Mouse (Mus musculus): ENCODE results near the gene Nptx2. TPM values are rescaled to one million over a fixed set of nuclear protein-coding genes. Genes with fewer than 3 reads are reported as not detected.

Gene Nptx2
- polyA plus RNA-seq (2015; fragmentation: Nextera tagmentation; extraction: Ambion mirVana) = 1.3 and 1.5 TPM in 2 replicates

DNA sequence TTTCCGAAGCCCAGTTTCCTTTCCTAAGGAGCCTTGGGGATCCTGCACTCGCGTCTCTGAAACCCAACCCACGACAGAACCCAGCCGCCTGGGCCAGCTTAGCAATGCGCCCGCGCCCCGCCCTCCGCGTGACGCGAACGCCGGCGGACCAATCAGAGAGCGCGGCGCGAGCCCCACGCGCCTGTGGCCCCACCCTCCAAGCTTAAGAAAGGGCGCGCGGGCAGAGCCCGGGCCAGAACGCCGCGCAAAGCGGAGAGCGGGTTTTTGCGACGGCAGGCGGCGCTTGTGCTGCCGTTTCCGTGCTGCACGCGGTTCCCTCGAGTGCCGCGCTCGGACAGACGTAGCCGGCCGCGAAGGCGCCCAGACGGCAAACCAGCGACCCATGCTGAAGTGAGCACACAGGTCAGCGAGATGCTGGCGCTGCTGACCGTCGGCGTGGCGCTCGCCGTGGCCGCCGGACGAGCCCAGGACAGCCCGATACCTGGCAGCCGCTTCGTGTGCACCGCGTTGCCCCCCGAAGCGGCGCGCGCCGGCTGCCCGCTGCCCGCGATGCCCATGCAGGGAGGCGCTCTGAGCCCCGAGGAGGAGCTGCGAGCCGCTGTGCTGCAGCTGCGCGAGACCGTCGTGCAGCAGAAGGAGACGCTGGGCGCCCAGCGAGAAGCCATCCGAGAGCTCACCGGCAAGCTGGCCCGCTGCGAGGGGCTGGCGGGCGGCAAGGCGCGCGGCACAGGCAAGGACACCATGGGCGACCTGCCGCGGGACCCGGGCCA is at the start of gene Nptx2:
Gene Nptx2, plus strand, starts transcription at position 250 of the 770 bp plus-strand sequence.
- Histone ChIP-seq H3K9me3 (replicated peaks) (no peaks in the 10 kb centered on the region), H3K27me3 (peaks cover 72% of the 10 kb centered on the region), H3K4me1 (peaks cover 27% of the 10 kb centered on the region), H3K4me3 (replicated peaks) (peak within 1 kb of the TSS; percentile 40), H3K4me2 (replicated peaks) (peak within 1 kb of the TSS; percentile 66), H3K9ac (no peak within 1 kb of the TSS), H3K27ac (replicated peaks) (no peak within 1 kb of the TSS), H3K36me3 (no peaks in the 10 kb centered on the region)
- peak; percentile 95 for ATAC-seq (ENCODE audit: insufficient number of reproducible peaks, low FRiP score, low TSS enrichment, low read depth)
- under 1% methylated on average over 99 of the region's 99 CpGs for WGBS

DNA sequence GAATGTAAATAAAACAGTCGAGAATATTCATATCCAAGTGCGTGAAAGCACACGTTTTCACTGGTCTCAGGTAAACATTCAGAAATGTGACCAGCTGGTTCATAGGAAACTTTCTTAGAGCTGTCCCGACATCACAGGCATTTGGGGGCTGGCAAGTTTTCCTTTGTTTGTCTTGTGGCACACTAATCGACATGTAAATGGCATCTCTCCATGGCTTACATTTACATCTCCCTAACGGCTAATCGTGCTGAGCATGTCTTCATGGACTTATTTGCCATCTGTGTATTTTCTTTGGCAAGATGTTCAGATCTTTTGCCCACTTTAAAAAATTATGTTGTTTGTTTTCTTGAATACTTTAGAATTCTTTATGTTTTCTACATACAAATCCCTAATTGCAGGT is 49.2 kb upstream of the Nptx2 start:
- no peaks in the 10 kb centered on the region for H3K36me3 ChIP-seq
- no peak overlapping the region for H3K4me3 ChIP-seq (replicated peaks)
- H3K4me1 ChIP-seq = no peaks in the 10 kb centered on the region
- no peak overlapping the region for H3K4me2 ChIP-seq (replicated peaks)
- H3K27me3 ChIP-seq = no peaks in the 10 kb centered on the region
- 79% methylated on average over 7 of the region's 7 CpGs for WGBS
- no peak overlapping the region for H3K27ac ChIP-seq (replicated peaks)
- no peak overlapping the region for H3K9ac ChIP-seq
- no peak for ATAC-seq (ENCODE audit: insufficient number of reproducible peaks, low FRiP score, low TSS enrichment, low read depth)
- H3K9me3 ChIP-seq (replicated peaks) = no peaks in the 10 kb centered on the region

DNA sequence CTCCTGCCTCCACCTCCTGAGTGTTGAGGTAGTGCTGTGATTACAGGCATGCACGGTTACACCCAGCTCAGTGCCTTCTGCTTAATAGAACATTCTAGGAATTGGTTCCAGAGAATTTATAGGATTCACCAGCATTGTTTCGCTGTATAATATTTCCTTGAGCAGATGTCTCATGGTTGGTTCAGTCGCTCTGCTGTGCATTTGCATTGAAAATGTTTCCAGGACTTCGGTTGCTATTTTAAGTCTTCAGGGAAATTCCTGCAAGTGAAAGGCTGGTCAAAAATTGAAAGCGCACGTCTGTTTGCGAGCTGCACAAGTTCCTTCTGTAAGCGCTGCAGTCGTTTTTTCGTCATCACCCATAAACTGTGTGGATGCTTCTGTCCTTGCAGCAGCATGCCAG is 41.5 kb upstream of the Nptx2 start:
- ATAC-seq (ENCODE audit: insufficient number of reproducible peaks, low FRiP score, low TSS enrichment, low read depth) = no peak
- Histone ChIP-seq H3K9ac (no peak overlapping the region), H3K9me3 (replicated peaks) (no peaks in the 10 kb centered on the region), H3K36me3 (no peaks in the 10 kb centered on the region), H3K27ac (replicated peaks) (no peak overlapping the region), H3K4me1 (no peaks in the 10 kb centered on the region), H3K4me2 (replicated peaks) (no peak overlapping the region), H3K4me3 (replicated peaks) (no peak overlapping the region), H3K27me3 (no peaks in the 10 kb centered on the region)
- 74% methylated on average over 10 of the region's 10 CpGs for WGBS

DNA sequence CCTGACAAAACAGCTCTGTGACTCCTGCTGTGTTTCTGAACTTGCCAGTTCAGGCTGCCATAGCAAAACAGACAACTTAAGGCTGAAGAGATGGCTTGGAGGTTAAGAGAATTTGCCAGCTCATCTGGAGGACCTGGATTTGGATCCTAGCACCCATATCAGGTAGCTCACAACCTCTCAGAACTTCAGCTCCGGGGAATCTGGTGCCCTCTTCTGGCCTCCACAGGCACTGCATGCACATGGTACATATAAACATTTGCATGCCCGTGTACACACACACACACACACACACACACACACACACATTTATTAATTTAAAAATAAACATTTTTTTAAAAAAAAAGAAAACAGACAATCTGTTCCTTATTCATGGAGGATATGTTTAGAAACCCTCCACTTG is 40.0 kb upstream of the Nptx2 start:
- no peaks in the 10 kb centered on the region for H3K36me3 ChIP-seq
- no peak overlapping the region for H3K4me2 ChIP-seq (replicated peaks)
- H3K4me1 ChIP-seq = no peaks in the 10 kb centered on the region
- H3K27ac ChIP-seq (replicated peaks) = no peak overlapping the region
- H3K9ac ChIP-seq = no peak overlapping the region
- no peaks in the 10 kb centered on the region for H3K27me3 ChIP-seq
- no peaks in the 10 kb centered on the region for H3K9me3 ChIP-seq (replicated peaks)
- WGBS = 92% methylated on average over 2 of the region's 2 CpGs
- no peak overlapping the region for H3K4me3 ChIP-seq (replicated peaks)
- no peak for ATAC-seq (ENCODE audit: insufficient number of reproducible peaks, low FRiP score, low TSS enrichment, low read depth)

DNA sequence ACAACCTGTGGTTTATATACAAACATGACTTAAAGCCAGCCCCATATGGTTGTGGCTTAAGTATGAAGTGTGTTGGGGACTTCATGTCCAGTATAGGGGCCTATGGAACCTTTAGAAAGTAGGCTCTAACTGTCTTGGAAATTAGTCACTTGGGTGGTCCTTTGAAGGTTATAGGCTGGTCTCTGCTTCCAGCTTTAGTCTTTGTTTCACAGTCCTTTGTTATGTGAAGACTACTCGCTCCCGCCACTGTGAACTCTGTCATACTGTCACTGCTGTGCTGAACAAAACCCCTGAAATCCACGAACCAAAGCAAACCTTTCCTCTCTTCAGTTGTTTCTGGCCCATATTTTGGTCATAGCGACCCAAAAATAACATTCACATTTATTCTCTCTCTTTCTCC is 39.5 kb upstream of the Nptx2 start:
- ATAC-seq (ENCODE audit: insufficient number of reproducible peaks, low FRiP score, low TSS enrichment, low read depth) = no peak
- 76% methylated on average over 4 of the region's 4 CpGs for WGBS
- no peak overlapping the region for H3K4me2 ChIP-seq (replicated peaks)

DNA sequence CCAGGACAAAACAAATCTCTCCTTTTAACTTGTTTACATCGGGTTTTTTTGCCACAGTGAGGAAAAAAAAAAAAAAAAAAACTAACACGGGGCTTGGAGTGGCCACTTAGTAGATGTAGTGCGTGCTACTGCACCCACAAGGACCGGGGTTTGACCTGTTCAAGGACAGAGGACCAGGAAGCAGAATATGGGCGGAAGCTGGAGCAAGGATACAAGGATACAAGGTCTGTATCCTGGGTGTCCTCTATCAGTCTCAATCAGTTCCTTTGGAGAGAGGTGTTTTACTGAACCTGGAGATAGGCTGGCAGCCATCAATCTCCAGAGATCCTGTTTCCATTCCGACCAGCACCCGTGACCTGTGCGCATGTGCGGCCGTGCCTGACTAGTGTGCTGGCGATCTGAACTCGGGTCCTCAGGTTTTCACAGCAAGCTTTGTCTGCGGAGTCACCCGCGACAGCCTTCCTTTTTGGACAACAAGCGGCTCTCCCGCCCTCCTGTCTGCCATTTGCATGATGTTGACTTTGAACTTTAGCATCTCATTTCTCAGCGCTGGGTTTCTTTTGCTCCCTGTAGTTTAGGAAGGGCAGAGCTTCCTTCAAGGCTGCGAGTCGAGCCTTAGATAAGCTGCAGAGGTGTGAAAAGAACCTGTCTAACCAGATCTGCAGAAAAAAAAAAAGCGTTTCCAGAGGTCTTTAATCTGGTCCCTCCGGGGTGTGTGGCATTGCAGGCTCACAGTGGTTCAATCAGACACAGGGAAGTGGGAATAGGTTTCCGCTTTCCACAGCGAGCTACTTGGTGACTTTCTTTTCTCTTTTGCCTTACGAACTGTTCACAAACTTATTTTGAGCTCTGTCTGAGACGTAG is 38.8 kb upstream of the Nptx2 start:
- WGBS = 36% methylated on average over 26 of the region's 26 CpGs
- Histone ChIP-seq H3K9ac (no peak overlapping the region), H3K27ac (replicated peaks) (no peak overlapping the region), H3K27me3 (no peaks in the 10 kb centered on the region), H3K36me3 (no peaks in the 10 kb centered on the region), H3K4me1 (no peaks in the 10 kb centered on the region), H3K4me3 (replicated peaks) (no peak overlapping the region), H3K4me2 (replicated peaks) (no peak overlapping the region; the same call in 1 of the 2 replicates), H3K9me3 (replicated peaks) (no peaks in the 10 kb centered on the region)
- no peak for ATAC-seq (ENCODE audit: insufficient number of reproducible peaks, low FRiP score, low TSS enrichment, low read depth)

More for the DNA sequence above, 39.5 kb upstream of the Nptx2 start:
- no peak overlapping the region for H3K27ac ChIP-seq (replicated peaks)
- no peak overlapping the region for H3K4me3 ChIP-seq (replicated peaks)
- no peaks in the 10 kb centered on the region for H3K4me1 ChIP-seq
- no peaks in the 10 kb centered on the region for H3K36me3 ChIP-seq
- H3K9me3 ChIP-seq (replicated peaks) = no peaks in the 10 kb centered on the region
- H3K27me3 ChIP-seq = no peaks in the 10 kb centered on the region
- no peak overlapping the region for H3K9ac ChIP-seq

DNA sequence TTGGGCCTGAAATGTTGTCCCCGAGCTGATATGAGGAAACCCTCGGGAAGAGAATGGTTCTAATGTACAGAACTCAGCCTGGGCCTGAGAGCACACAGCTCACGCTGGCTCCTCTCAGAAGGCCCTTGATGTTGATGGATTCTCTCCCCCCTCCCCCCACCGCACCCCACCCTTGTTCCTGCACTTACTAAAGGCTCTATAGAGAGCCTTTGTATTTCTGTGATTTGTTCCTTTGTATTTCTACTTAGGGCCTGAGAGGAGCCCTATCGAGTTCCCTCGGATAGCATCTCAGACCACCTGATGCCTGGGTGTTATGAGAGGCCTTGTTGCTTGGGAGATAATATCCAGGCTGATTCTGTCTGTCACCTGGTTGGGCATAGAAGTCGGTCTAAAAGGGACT is 36.3 kb upstream of the Nptx2 start:
- no peak overlapping the region for H3K4me2 ChIP-seq (replicated peaks)
- no peak overlapping the region for H3K4me3 ChIP-seq (replicated peaks)
- H3K27ac ChIP-seq (replicated peaks) = no peak overlapping the region
- no peaks in the 10 kb centered on the region for H3K4me1 ChIP-seq
- no peak for ATAC-seq (ENCODE audit: insufficient number of reproducible peaks, low FRiP score, low TSS enrichment, low read depth)
- no peaks in the 10 kb centered on the region for H3K27me3 ChIP-seq
- no peaks in the 10 kb centered on the region for H3K36me3 ChIP-seq
- H3K9me3 ChIP-seq (replicated peaks) = no peaks in the 10 kb centered on the region
- no peak overlapping the region for H3K9ac ChIP-seq
- 39% methylated on average over 7 of the region's 7 CpGs for WGBS

DNA sequence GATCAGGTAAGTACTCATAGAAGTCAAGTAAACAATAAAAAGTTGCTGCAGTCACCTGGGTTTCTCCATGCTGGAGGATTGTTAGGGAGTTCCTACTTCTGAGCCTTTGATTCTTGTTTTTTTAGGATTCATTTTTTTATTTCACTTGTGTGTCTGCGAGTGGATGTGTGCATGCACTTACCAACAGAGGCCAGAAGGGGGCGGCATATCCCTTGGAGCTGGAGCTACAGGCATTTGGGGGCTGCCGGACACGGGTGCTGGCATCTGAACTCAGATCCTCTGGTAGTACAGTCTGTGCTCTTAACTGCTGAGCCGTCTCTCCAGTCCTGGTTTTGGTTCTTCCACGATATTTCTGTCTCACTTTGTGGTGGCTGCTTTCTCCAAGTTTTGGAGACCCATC is 31.0 kb upstream of the Nptx2 start:
- Histone ChIP-seq H3K4me3 (replicated peaks) (no peak overlapping the region), H3K4me2 (replicated peaks) (no peak overlapping the region), H3K9me3 (replicated peaks) (no peaks in the 10 kb centered on the region), H3K27ac (replicated peaks) (no peak overlapping the region), H3K27me3 (no peaks in the 10 kb centered on the region), H3K4me1 (no peaks in the 10 kb centered on the region), H3K9ac (no peak overlapping the region), H3K36me3 (no peaks in the 10 kb centered on the region)
- 65% methylated on average over 6 of the region's 6 CpGs for WGBS
- ATAC-seq (ENCODE audit: insufficient number of reproducible peaks, low FRiP score, low TSS enrichment, low read depth) = no peak

DNA sequence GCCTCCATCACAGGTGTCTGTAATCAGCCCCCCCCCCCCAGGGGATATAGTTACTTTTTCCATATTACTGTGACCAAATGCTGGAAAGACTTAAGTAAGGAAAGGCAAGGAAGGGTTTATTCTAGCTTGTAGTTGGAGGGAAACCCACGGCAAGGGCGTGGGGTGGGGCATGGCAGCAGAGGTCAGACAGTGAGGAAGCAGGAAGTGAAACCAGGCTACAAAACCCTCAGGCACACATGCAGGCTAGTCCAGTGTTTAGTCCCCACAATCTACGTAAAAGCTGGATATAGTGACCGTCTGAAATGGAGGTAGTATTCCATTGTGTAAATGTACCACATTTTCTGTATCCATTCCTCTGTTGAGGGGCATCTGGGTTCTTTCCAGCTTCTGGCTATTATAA is 30.5 kb upstream of the Nptx2 start:
- no peaks in the 10 kb centered on the region for H3K36me3 ChIP-seq
- H3K9ac ChIP-seq = no peak overlapping the region
- H3K4me2 ChIP-seq (replicated peaks) = no peak overlapping the region
- ATAC-seq (ENCODE audit: insufficient number of reproducible peaks, low FRiP score, low TSS enrichment, low read depth) = no peak
- no peaks in the 10 kb centered on the region for H3K4me1 ChIP-seq
- no peak overlapping the region for H3K4me3 ChIP-seq (replicated peaks)
- no peaks in the 10 kb centered on the region for H3K9me3 ChIP-seq (replicated peaks)
- WGBS = 42% methylated on average over 4 of the region's 4 CpGs
- H3K27me3 ChIP-seq = no peaks in the 10 kb centered on the region
- H3K27ac ChIP-seq (replicated peaks) = no peak overlapping the region

DNA sequence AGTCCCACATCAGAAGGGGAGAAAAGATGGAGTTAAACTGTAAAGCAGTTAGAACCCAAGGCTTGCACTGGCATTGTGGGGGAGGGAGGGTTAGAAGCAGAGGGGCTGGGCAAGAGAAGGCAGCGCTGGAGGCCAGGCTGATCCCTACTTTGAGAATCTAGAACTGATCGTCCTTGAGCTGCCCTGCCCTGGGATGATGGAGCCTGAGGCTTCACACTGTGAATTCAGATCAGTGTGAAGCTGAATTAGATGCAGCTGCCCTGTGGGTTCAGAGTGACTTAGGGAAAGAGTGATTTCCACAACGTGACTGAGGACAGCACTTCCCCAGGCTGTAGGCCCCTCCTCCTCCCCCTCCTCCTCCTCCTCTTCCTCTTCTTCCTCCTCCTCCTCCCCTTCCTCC is 25.6 kb upstream of the Nptx2 start:
- ATAC-seq (ENCODE audit: insufficient number of reproducible peaks, low FRiP score, low TSS enrichment, low read depth) = no peak
- H3K4me2 ChIP-seq (replicated peaks) = no peak overlapping the region
- H3K9me3 ChIP-seq (replicated peaks) = no peaks in the 10 kb centered on the region
- H3K9ac ChIP-seq = no peak overlapping the region
- H3K36me3 ChIP-seq = no peaks in the 10 kb centered on the region
- no peak overlapping the region for H3K27ac ChIP-seq (replicated peaks)
- H3K4me1 ChIP-seq = no peaks in the 10 kb centered on the region
- H3K4me3 ChIP-seq (replicated peaks) = no peak overlapping the region
- 16% methylated on average over 3 of the region's 3 CpGs for WGBS
- no peaks in the 10 kb centered on the region for H3K27me3 ChIP-seq

DNA sequence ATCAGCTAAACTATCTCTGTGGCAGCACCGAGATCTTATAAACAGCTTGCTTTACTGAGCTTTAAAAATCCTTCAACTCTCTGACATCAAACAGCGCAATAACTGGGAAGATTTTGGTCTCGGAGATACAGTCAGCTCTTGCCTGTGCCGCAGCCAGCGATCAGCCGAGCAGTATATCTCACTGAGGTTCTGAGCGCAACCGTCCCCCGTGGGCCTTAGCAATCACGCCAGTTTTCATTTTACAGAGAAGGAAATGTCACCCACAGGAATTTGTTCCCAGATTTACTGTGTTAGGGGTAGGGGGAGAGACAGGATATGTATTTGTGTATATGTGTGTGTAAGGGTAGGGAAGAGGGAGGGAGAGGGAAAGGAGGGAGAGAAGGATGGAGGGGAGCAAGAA is 20.9 kb upstream of the Nptx2 start:
- H3K9me3 ChIP-seq (replicated peaks) = no peaks in the 10 kb centered on the region
- no peaks in the 10 kb centered on the region for H3K36me3 ChIP-seq
- H3K4me3 ChIP-seq (replicated peaks) = no peak overlapping the region
- WGBS = 73% methylated on average over 10 of the region's 10 CpGs
- no peaks in the 10 kb centered on the region for H3K4me1 ChIP-seq
- no peak for ATAC-seq (ENCODE audit: insufficient number of reproducible peaks, low FRiP score, low TSS enrichment, low read depth)
- H3K27ac ChIP-seq (replicated peaks) = no peak overlapping the region
- H3K27me3 ChIP-seq = no peaks in the 10 kb centered on the region
- no peak overlapping the region for H3K4me2 ChIP-seq (replicated peaks)
- no peak overlapping the region for H3K9ac ChIP-seq
